ENCODE assay signal across 28 mouse cellular contexts in genomic region chr7:58668617-58669016, GRCm38 (mm10). TPM values are rescaled to one million over a fixed set of nuclear protein-coding genes. Genes with fewer than 3 reads are reported as not detected.
A peak's percentile ranks its signal among the peaks of the same experiment; 100 is the strongest.
DNase-seq lines count a peak whose midpoint lies in the region; ATAC-seq and TF ChIP-seq lines count a peak whose summit lies in the region.
"Had no signal": no experiment of that assay in that cellular context is flagged by ENCODE, and none has a peak within 500 bp of the region (broad histone marks: within the 10 kb centered on the region; RNA-seq: fewer than 3 reads in every experiment).

No protein-coding gene starts in this region.

- H3K36me3 ChIP-seq in midbrain, embryonic 10.5 days: no peaks in the 10 kb centered on the region
- H3K36me3 ChIP-seq in midbrain, postnatal 0 days (ENCODE audit: insufficient read depth, low read length): peaks cover 4% of the 10 kb centered on the region; the same call in 1 of the 2 replicates
- H3K36me3 ChIP-seq: embryonic facial prominence, embryonic 10.5 days; forebrain, embryonic 15.5 days; G1E; hindbrain, embryonic 12.5 days; hindbrain, embryonic 15.5 days; intestine, embryonic 15.5 days had no signal

- DNase-seq in midbrain, embryonic 10.5 days (ENCODE audit: low spot score): peak; percentile 6
- no peak for DNase-seq in midbrain, postnatal 0 days (ENCODE audit: low spot score)
- DNase-seq in ES-CJ7 (ENCODE audit: low read depth, low spot score): peak; percentile 82
- DNase-seq in WW6 (ENCODE audit: low read depth, low spot score): peak; percentile 52
- DNase-seq in kidney, adult 9 months: no peak
- no peak for DNase-seq in cerebellum, adult 9-10 months
- DNase-seq: adrenal gland, adult 2 months; adrenal gland, postnatal 14 days; B cell, adult 2 months; cerebellum, adult 11 months; cerebellum, adult 2 months; cerebellum, postnatal 10 days; cerebellum, postnatal 36 days; embryo, embryonic 11 days; gastrocnemius, postnatal 25 days had no signal

- H3K27me3 ChIP-seq in midbrain, embryonic 10.5 days (ENCODE audit: low read depth, poor library complexity, severe bottlenecking): no peaks in the 10 kb centered on the region
- H3K27me3 ChIP-seq in midbrain, postnatal 0 days (ENCODE audit: insufficient read depth, low read length): no peaks in the 10 kb centered on the region
- H3K27me3 ChIP-seq: CH12.LX; embryonic facial prominence, embryonic 13.5 days; forebrain, embryonic 12.5 days; forebrain, embryonic 15.5 days; hindbrain, embryonic 12.5 days; hindbrain, embryonic 15.5 days; intestine, embryonic 15.5 days; Patski had no signal

- no peak for ATAC-seq in midbrain, postnatal 0 days (ENCODE audit: low FRiP score)
- peak; percentile 32 for ATAC-seq in inflammation-experienced regulatory T-cells, adult 6 months
- ATAC-seq: forebrain, embryonic 15.5 days; intestine, embryonic 15.5 days; Patski had no signal

- H3K27ac ChIP-seq in midbrain, embryonic 10.5 days (replicated peaks): no peak overlapping the region
- H3K27ac ChIP-seq in midbrain, postnatal 0 days (ENCODE audit: low read depth, low read length): no peak overlapping the region
- H3K27ac ChIP-seq: embryonic facial prominence, embryonic 10.5 days; embryonic facial prominence, embryonic 13.5 days; forebrain, embryonic 12.5 days; forebrain, embryonic 15.5 days; hindbrain, embryonic 12.5 days; hindbrain, embryonic 15.5 days; intestine, embryonic 15.5 days had no signal

- no peak for TF ChIP-seq CTCF in midbrain, postnatal 0 days (IDR thresholded peaks at IDR 0.05)

- no peak overlapping the region for H3K9ac ChIP-seq in midbrain, postnatal 0 days (replicated peaks; ENCODE audit: low read length, poor library complexity, severe bottlenecking)
- H3K9ac ChIP-seq: embryonic facial prominence, embryonic 13.5 days; forebrain, embryonic 12.5 days; forebrain, embryonic 15.5 days; hindbrain, embryonic 12.5 days; hindbrain, embryonic 15.5 days; intestine, embryonic 15.5 days had no signal

- H3K4me3 ChIP-seq in midbrain, embryonic 10.5 days: no peak overlapping the region
- no peak overlapping the region for H3K4me3 ChIP-seq in midbrain, postnatal 0 days (ENCODE audit: low read depth, low read length)
- H3K4me3 ChIP-seq: embryonic facial prominence, embryonic 10.5 days; embryonic facial prominence, embryonic 13.5 days; erythroblast, embryonic 14.5 days; forebrain, embryonic 12.5 days; forebrain, embryonic 15.5 days; hindbrain, embryonic 12.5 days; hindbrain, embryonic 15.5 days; intestine, embryonic 15.5 days had no signal

- H3K4me1 ChIP-seq in midbrain, embryonic 10.5 days: peaks cover 5% of the 10 kb centered on the region
- no peaks in the 10 kb centered on the region for H3K4me1 ChIP-seq in midbrain, postnatal 0 days (ENCODE audit: insufficient read depth, low read length)
- H3K4me1 ChIP-seq: embryonic facial prominence, embryonic 10.5 days; embryonic facial prominence, embryonic 13.5 days; hindbrain, embryonic 12.5 days; hindbrain, embryonic 15.5 days; intestine, embryonic 15.5 days had no signal

- H3K4me2 ChIP-seq in midbrain, postnatal 0 days (ENCODE audit: low read depth, low read length, poor library complexity, severe bottlenecking): no peak overlapping the region
- H3K4me2 ChIP-seq: embryonic facial prominence, embryonic 13.5 days; forebrain, embryonic 12.5 days; forebrain, embryonic 15.5 days; heart, embryonic 11.5 days; hindbrain, embryonic 12.5 days; hindbrain, embryonic 15.5 days; intestine, embryonic 15.5 days had no signal

- H3K9me3 ChIP-seq in midbrain, embryonic 10.5 days (replicated peaks): no peaks in the 10 kb centered on the region
- H3K9me3 ChIP-seq in midbrain, postnatal 0 days (ENCODE audit: low read length): no peaks in the 10 kb centered on the region
- H3K9me3 ChIP-seq: forebrain, embryonic 12.5 days; forebrain, embryonic 15.5 days; hindbrain, embryonic 12.5 days; hindbrain, embryonic 15.5 days; intestine, embryonic 15.5 days had no signal

- 21% methylated on average over 1 of the region's 1 CpGs for WGBS in midbrain, embryonic 10.5 days
- WGBS in midbrain, postnatal 0 days: 29% methylated on average over 1 of the region's 1 CpGs

RNA-seq across cellular contexts. Expression of gene Atp10a, which starts 12.7 kb away (rescaled TPM):
- polyA plus RNA-seq in midbrain, embryonic 10.5 days (2016; fragmentation: Nextera tagmentation; extraction: Ambion mirVana): 1.7 and 1.9 TPM in 2 replicates
- 5.8 and 8.8 TPM in 2 replicates for total RNA-seq in midbrain, postnatal 0 days (2014; rRNA removed)
- polyA plus RNA-seq in midbrain, postnatal 0 days (2015; fragmentation: Nextera tagmentation; extraction: Ambion mirVana): 0.72 and 1.5 TPM in 2 replicates
- polyA plus RNA-seq in inflammation-experienced regulatory T-cells, adult 6 months (2017; shearing (Covaris generic)): 1 to 10 TPM; 5.3 to 7.9 (median 5.9) TPM
- total RNA-seq: CH12.LX, G1E had no signal
- polyA plus RNA-seq: erythroblast, embryonic 14.5 days; G1E had no signal

Comparison
In these comparisons a context has a peak if more than half of its experiments do, and no peak if none do; other contexts are left out.
1. DNase-seq: peak in midbrain, embryonic 10.5 days (single experiment), ES-CJ7 (single experiment) and WW6 (single experiment); none in midbrain, postnatal 0 days (single experiment), kidney, adult 9 months (single experiment) and cerebellum, adult 9-10 months (single experiment).